11 mouse cellular contexts compared by ENCODE assay signal in genomic region chr13:49191673-49192035, GRCm38 (mm10). TPM values are rescaled to one million over a fixed set of nuclear protein-coding genes. Genes with fewer than 3 reads are reported as not detected.
A peak's percentile ranks its signal among the peaks of the same experiment; 100 is the strongest.
DNase-seq lines count a peak whose midpoint lies in the region; ATAC-seq and TF ChIP-seq lines count a peak whose summit lies in the region.
"Had no signal": no experiment of that assay in that cellular context is flagged by ENCODE, and none has a peak within 500 bp of the region (broad histone marks: within the 10 kb centered on the region; RNA-seq: fewer than 3 reads in every experiment).

No protein-coding gene starts in this region.

- TF ChIP-seq CTCF in midbrain, postnatal 0 days (IDR thresholded peaks at IDR 0.05), result no peak

- H3K27ac ChIP-seq in heart, embryonic 12.5 days (ENCODE audit: poor library complexity, severe bottlenecking), result no peak overlapping the region; the same call in 1 of the 2 replicates
- H3K27ac ChIP-seq in midbrain, embryonic 13.5 days, result no peak overlapping the region
- no peak overlapping the region for H3K27ac ChIP-seq in midbrain, postnatal 0 days (ENCODE audit: low read depth, low read length)
- peak overlapping the region; percentile 65; the same call in 1 of the 2 replicates for H3K27ac ChIP-seq in intestine, embryonic 16.5 days (ENCODE audit: low read length)
- H3K27ac ChIP-seq in stomach, embryonic 16.5 days (ENCODE audit: low read length), result no peak overlapping the region

- ATAC-seq in heart, embryonic 12.5 days (ENCODE audit: insufficient number of reproducible peaks, low FRiP score), result no peak
- no peak for ATAC-seq in midbrain, embryonic 13.5 days
- no peak for ATAC-seq in midbrain, postnatal 0 days (ENCODE audit: low FRiP score)
- ATAC-seq in intestine, embryonic 16.5 days, result no peak
- ATAC-seq in stomach, embryonic 16.5 days (ENCODE audit: insufficient read depth, low FRiP score), result no peak
- ATAC-seq in cerebellum, adult (ENCODE audit: insufficient number of reproducible peaks, low FRiP score, low TSS enrichment), result no peak
- ATAC-seq: activated CD4-positive, CD25-positive, alpha-beta regulatory T cell, adult 4 months had no signal

- peak overlapping the region; percentile 3; the same call in 1 of the 2 replicates for H3K9ac ChIP-seq in heart, embryonic 12.5 days
- peak overlapping the region; percentile 16; the same call in 1 of the 2 replicates for H3K9ac ChIP-seq in midbrain, embryonic 13.5 days (replicated peaks)
- no peak overlapping the region for H3K9ac ChIP-seq in midbrain, postnatal 0 days (replicated peaks; ENCODE audit: low read length, poor library complexity, severe bottlenecking)
- H3K9ac ChIP-seq in intestine, embryonic 16.5 days (ENCODE audit: low read depth, low read length), result peak overlapping the region; percentile 50
- peak overlapping the region; percentile 24; the same call in 1 of the 2 replicates for H3K9ac ChIP-seq in stomach, embryonic 16.5 days (ENCODE audit: low read length)

- no peak overlapping the region for H3K4me2 ChIP-seq in heart, embryonic 12.5 days
- H3K4me2 ChIP-seq in midbrain, embryonic 13.5 days (replicated peaks), result no peak overlapping the region
- no peak overlapping the region for H3K4me2 ChIP-seq in midbrain, postnatal 0 days (ENCODE audit: low read depth, low read length, poor library complexity, severe bottlenecking)
- H3K4me2 ChIP-seq in intestine, embryonic 16.5 days (ENCODE audit: low read depth, low read length), result peak overlapping the region; percentile 11; the same call in 1 of the 2 replicates
- no peak overlapping the region for H3K4me2 ChIP-seq in stomach, embryonic 16.5 days (ENCODE audit: low read depth, low read length)

- no peak for DNase-seq in heart, postnatal 25 days (ENCODE audit: low spot score)
- DNase-seq in midbrain, postnatal 0 days (ENCODE audit: low spot score), result no peak
- DNase-seq in adrenal gland, postnatal 36 days, result no peak
- DNase-seq: cerebellum, adult 9-10 months had no signal

- H3K36me3 ChIP-seq in heart, embryonic 12.5 days, result peaks cover 29% of the 10 kb centered on the region
- H3K36me3 ChIP-seq in midbrain, embryonic 13.5 days, result no peaks in the 10 kb centered on the region
- H3K36me3 ChIP-seq in midbrain, postnatal 0 days (ENCODE audit: insufficient read depth, low read length), result peaks cover 7% of the 10 kb centered on the region; the same call in 1 of the 2 replicates
- no peaks in the 10 kb centered on the region for H3K36me3 ChIP-seq in intestine, embryonic 16.5 days (ENCODE audit: control insufficient read depth, insufficient read depth, low read length)
- H3K36me3 ChIP-seq in stomach, embryonic 16.5 days (ENCODE audit: control insufficient read depth, insufficient read depth, low read length), result peaks cover 10% of the 10 kb centered on the region

- H3K27me3 ChIP-seq in heart, embryonic 12.5 days (replicated peaks), result no peaks in the 10 kb centered on the region
- H3K27me3 ChIP-seq in midbrain, embryonic 13.5 days, result peaks cover 12% of the 10 kb centered on the region
- no peaks in the 10 kb centered on the region for H3K27me3 ChIP-seq in midbrain, postnatal 0 days (ENCODE audit: insufficient read depth, low read length)
- H3K27me3 ChIP-seq in intestine, embryonic 16.5 days (replicated peaks; ENCODE audit: control insufficient read depth, insufficient read depth, low read length), result no peaks in the 10 kb centered on the region
- no peaks in the 10 kb centered on the region for H3K27me3 ChIP-seq in stomach, embryonic 16.5 days (ENCODE audit: control insufficient read depth, insufficient read depth, low read length)
- H3K27me3 ChIP-seq: CH12.LX had no signal

- H3K4me1 ChIP-seq in heart, embryonic 12.5 days (replicated peaks), result peaks cover 62% of the 10 kb centered on the region
- peaks cover 35% of the 10 kb centered on the region for H3K4me1 ChIP-seq in midbrain, embryonic 13.5 days (replicated peaks)
- H3K4me1 ChIP-seq in midbrain, postnatal 0 days (ENCODE audit: insufficient read depth, low read length), result no peaks in the 10 kb centered on the region
- peaks cover 45% of the 10 kb centered on the region for H3K4me1 ChIP-seq in intestine, embryonic 16.5 days (ENCODE audit: control insufficient read depth, insufficient read depth, low read length)
- peaks cover 34% of the 10 kb centered on the region for H3K4me1 ChIP-seq in stomach, embryonic 16.5 days (ENCODE audit: control insufficient read depth, insufficient read depth, low read length)

- H3K4me3 ChIP-seq in heart, embryonic 12.5 days, result no peak overlapping the region
- no peak overlapping the region for H3K4me3 ChIP-seq in midbrain, embryonic 13.5 days (replicated peaks)
- H3K4me3 ChIP-seq in midbrain, postnatal 0 days (ENCODE audit: low read depth, low read length), result no peak overlapping the region
- no peak overlapping the region for H3K4me3 ChIP-seq in intestine, embryonic 16.5 days (ENCODE audit: low read length)
- H3K4me3 ChIP-seq in stomach, embryonic 16.5 days (replicated peaks; ENCODE audit: low read length), result no peak overlapping the region

- 62% methylated on average over 5 of the region's 5 CpGs for WGBS in heart, embryonic 12.5 days
- 71% methylated on average over 5 of the region's 5 CpGs for WGBS in midbrain, embryonic 13.5 days
- WGBS in midbrain, postnatal 0 days, result 63% methylated on average over 5 of the region's 5 CpGs
- 44% methylated on average over 5 of the region's 5 CpGs for WGBS in intestine, embryonic 16.5 days
- WGBS in stomach, embryonic 16.5 days, result 40% methylated on average over 5 of the region's 5 CpGs

- no peaks in the 10 kb centered on the region for H3K9me3 ChIP-seq in heart, embryonic 12.5 days (replicated peaks)
- H3K9me3 ChIP-seq in midbrain, embryonic 13.5 days, result no peaks in the 10 kb centered on the region
- no peaks in the 10 kb centered on the region for H3K9me3 ChIP-seq in midbrain, postnatal 0 days (ENCODE audit: low read length)
- H3K9me3 ChIP-seq in intestine, embryonic 16.5 days (ENCODE audit: control insufficient read depth, low read length), result no peaks in the 10 kb centered on the region
- no peaks in the 10 kb centered on the region for H3K9me3 ChIP-seq in stomach, embryonic 16.5 days (replicated peaks; ENCODE audit: control insufficient read depth, low read length)

- intact Hi-C loops in heart, postnatal 25 days (cut with DNase I), result no loop called here

RNA-seq across cellular contexts. Expression of gene Ninj1, which starts 4.4 kb away (rescaled TPM):
- polyA plus RNA-seq in heart, embryonic 12.5 days (2016; fragmentation: Nextera tagmentation; extraction: Ambion mirVana), result 51.0 and 55.8 TPM in 2 replicates
- total RNA-seq in heart, postnatal 25 days (2021), result 100 to 1,000 TPM; 101 to 109 TPM
- 12.6 and 14.6 TPM in 2 replicates for polyA plus RNA-seq in midbrain, embryonic 13.5 days (2015; fragmentation: Nextera tagmentation; extraction: Ambion mirVana)
- total RNA-seq in midbrain, postnatal 0 days (2014; rRNA removed), result 19.4 and 29.7 TPM in 2 replicates
- 34.8 and 36.5 TPM in 2 replicates for polyA plus RNA-seq in midbrain, postnatal 0 days (2015; fragmentation: Nextera tagmentation; extraction: Ambion mirVana)
- polyA plus RNA-seq in intestine, embryonic 16.5 days (2015; fragmentation: Nextera tagmentation; extraction: Ambion mirVana), result 60.0 and 63.3 TPM in 2 replicates
- polyA plus RNA-seq in stomach, embryonic 16.5 days (2015; fragmentation: Nextera tagmentation; extraction: Ambion mirVana), result 57.8 and 61.0 TPM in 2 replicates
- 10 to 100 TPM; 51.1 to 61.4 TPM for total RNA-seq in adrenal gland, postnatal 36 days (2021)

RNA-seq across cellular contexts. Expression of gene Card19, which starts 24.2 kb away (rescaled TPM):
- polyA plus RNA-seq in heart, embryonic 12.5 days (2016; fragmentation: Nextera tagmentation; extraction: Ambion mirVana), result 76.4 and 81.2 TPM in 2 replicates
- total RNA-seq in heart, postnatal 25 days (2021), result 100 to 1,000 TPM; 152 to 154 TPM
- 14.9 and 18.9 TPM in 2 replicates for polyA plus RNA-seq in midbrain, embryonic 13.5 days (2015; fragmentation: Nextera tagmentation; extraction: Ambion mirVana)
- total RNA-seq in midbrain, postnatal 0 days (2014; rRNA removed), result 25.8 and 32.7 TPM in 2 replicates
- 39.8 and 44.5 TPM in 2 replicates for polyA plus RNA-seq in midbrain, postnatal 0 days (2015; fragmentation: Nextera tagmentation; extraction: Ambion mirVana)
- polyA plus RNA-seq in intestine, embryonic 16.5 days (2015; fragmentation: Nextera tagmentation; extraction: Ambion mirVana), result 53.2 and 58.8 TPM in 2 replicates
- 55.7 and 56.4 TPM in 2 replicates for polyA plus RNA-seq in stomach, embryonic 16.5 days (2015; fragmentation: Nextera tagmentation; extraction: Ambion mirVana)
- total RNA-seq in adrenal gland, postnatal 36 days (2021), result 10 to 100 TPM; 70.5 to 73.8 TPM

RNA-seq across cellular contexts. Expression of gene Wnk2, which starts 43.8 kb away (rescaled TPM):
- 0.89 and 1.4 TPM in 2 replicates for polyA plus RNA-seq in heart, embryonic 12.5 days (2016; fragmentation: Nextera tagmentation; extraction: Ambion mirVana)
- 10 to 100 TPM; 71.4 to 78.2 TPM for total RNA-seq in heart, postnatal 25 days (2021)
- polyA plus RNA-seq in midbrain, embryonic 13.5 days (2015; fragmentation: Nextera tagmentation; extraction: Ambion mirVana), result 19.3 and 21.0 TPM in 2 replicates
- total RNA-seq in midbrain, postnatal 0 days (2014; rRNA removed), result 62.9 and 63.4 TPM in 2 replicates
- polyA plus RNA-seq in midbrain, postnatal 0 days (2015; fragmentation: Nextera tagmentation; extraction: Ambion mirVana), result 15.2 and 17.7 TPM in 2 replicates
- 2.9 and 3.5 TPM in 2 replicates for polyA plus RNA-seq in intestine, embryonic 16.5 days (2015; fragmentation: Nextera tagmentation; extraction: Ambion mirVana)
- polyA plus RNA-seq in stomach, embryonic 16.5 days (2015; fragmentation: Nextera tagmentation; extraction: Ambion mirVana), result 3.3 and 3.4 TPM in 2 replicates
- 1 to 10 TPM; 2.0 TPM for total RNA-seq in adrenal gland, postnatal 36 days (2021)
- polyA plus RNA-seq: activated CD4-positive, CD25-positive, alpha-beta regulatory T cell, adult 4 months had no signal

RNA-seq across cellular contexts. Expression of gene Susd3, which starts 56.9 kb away (rescaled TPM):
- 0.63 and 0.80 TPM in 2 replicates for polyA plus RNA-seq in heart, embryonic 12.5 days (2016; fragmentation: Nextera tagmentation; extraction: Ambion mirVana)
- total RNA-seq in heart, postnatal 25 days (2021), result under 1 TPM; 0.70 to 0.87 TPM
- polyA plus RNA-seq in midbrain, embryonic 13.5 days (2015; fragmentation: Nextera tagmentation; extraction: Ambion mirVana), result 0.94 and 1.5 TPM in 2 replicates
- total RNA-seq in midbrain, postnatal 0 days (2014; rRNA removed), result 0.33 and 1.2 TPM in 2 replicates
- 0.63 and 0.92 TPM in 2 replicates for polyA plus RNA-seq in midbrain, postnatal 0 days (2015; fragmentation: Nextera tagmentation; extraction: Ambion mirVana)
- 1.2 and 1.3 TPM in 2 replicates for polyA plus RNA-seq in intestine, embryonic 16.5 days (2015; fragmentation: Nextera tagmentation; extraction: Ambion mirVana)
- polyA plus RNA-seq in stomach, embryonic 16.5 days (2015; fragmentation: Nextera tagmentation; extraction: Ambion mirVana), result 0.95 and 1.2 TPM in 2 replicates
- 10 to 100 TPM in 1 of 2 experiments, 1 to 10 TPM in 1; 1.2 to 36.5 TPM for total RNA-seq in adrenal gland, postnatal 36 days (2021)
